Mouse (Mus musculus) adrenal gland, postnatal 10 days (tissue): ENCODE data around the gene Clhc1. TPM values are rescaled to one million over a fixed set of nuclear protein-coding genes. Genes with fewer than 3 reads are reported as not detected.

ENCODE experiments used
- DNase-seq: peaks from one replicate; pipeline ENCODE4 v3.0.0; 2021; ENCODE audit warnings: mixed read lengths
- total RNA-seq, 2 experiments: library from RNA; stranded (reverse); gene quantifications; 2 replicates each; pipeline ENCODE4 v1.2.3; 2021

Clhc1 gene
- total RNA-seq, 2 experiments from 2014 or later, result 0.42 TPM; not detected in 1

DNA sequence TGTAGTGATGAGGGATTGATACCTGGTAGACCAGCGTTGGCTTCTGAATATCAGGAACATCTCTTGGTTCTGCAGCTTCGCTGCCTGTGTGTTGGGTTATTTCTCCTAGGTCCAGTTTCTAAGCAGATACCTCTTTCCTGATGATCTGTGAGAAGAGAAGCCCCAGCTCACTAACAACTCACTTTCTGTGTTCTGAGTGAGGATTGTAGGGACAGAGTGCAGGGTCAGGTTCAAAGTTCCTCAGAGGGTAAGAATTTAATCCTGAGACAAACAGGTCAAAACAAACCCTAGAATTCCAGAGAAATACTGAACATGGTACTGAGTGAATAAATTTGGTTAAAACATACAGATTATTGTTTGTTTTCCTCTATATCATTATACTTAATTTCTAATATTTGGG lies 15.7 kb downstream of the Clhc1 start:
- DNase-seq, result no peak

GRCm38 (mm10) chr11:29571536-29571935 lies 23.8 kb downstream of the Clhc1 start:
- no peak for DNase-seq

GRCm38 (mm10) chr11:29572656-29573055 lies 24.9 kb downstream of the Clhc1 start:
- DNase-seq, result no peak

- DNase-seq, result peak; percentile 12
These were observed 31.9 kb downstream of the Clhc1 start for GRCm38 (mm10) chr11:29579610-29580009.

GRCm38 (mm10) chr11:29595217-29595616 lies 47.5 kb downstream of the Clhc1 start:
- DNase-seq, result no peak

GRCm38 (mm10) chr11:29597159-29597558 lies 49.4 kb downstream of the Clhc1 start:
- DNase-seq, result no peak

- DNase-seq, result no peak
These were observed 51.2 kb downstream of the Clhc1 start for GRCm38 (mm10) chr11:29599000-29599399.

DNA sequence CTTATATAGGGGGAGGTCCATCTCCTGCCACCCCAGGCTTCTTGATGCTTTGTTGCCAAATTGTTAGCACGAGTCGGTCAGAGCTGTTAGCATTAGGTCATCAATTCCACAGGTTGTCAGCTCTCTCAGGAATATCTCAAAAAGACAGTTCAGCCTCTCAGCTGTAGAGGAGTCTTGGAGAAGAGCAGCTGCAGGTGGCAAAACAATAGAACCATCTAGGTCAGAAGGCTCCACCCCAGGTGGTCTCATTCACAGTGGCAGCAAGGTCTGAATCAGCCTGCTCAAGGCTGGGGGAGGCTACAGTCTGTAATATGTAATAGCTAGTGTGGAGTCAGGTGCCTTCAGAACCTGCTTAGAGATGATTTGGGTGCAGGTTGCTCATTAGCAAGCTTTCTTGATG lies 55.8 kb downstream of the Clhc1 start:
- no peak for DNase-seq

GRCm38 (mm10) chr11:29607465-29607990 lies 59.8 kb downstream of the Clhc1 start:
- no peak for DNase-seq

GRCm38 (mm10) chr11:29609756-29610468 lies 62.2 kb downstream of the Clhc1 start:
- no peak for DNase-seq

- DNase-seq, result no peak
These were observed 64.3 kb downstream of the Clhc1 start for GRCm38 (mm10) chr11:29612007-29612406.

- no peak for DNase-seq
These were observed 65.5 kb downstream of the Clhc1 start for GRCm38 (mm10) chr11:29613185-29613735.

GRCm38 (mm10) chr11:29614217-29614924 lies 66.6 kb downstream of the Clhc1 start:
- no peak for DNase-seq

DNA sequence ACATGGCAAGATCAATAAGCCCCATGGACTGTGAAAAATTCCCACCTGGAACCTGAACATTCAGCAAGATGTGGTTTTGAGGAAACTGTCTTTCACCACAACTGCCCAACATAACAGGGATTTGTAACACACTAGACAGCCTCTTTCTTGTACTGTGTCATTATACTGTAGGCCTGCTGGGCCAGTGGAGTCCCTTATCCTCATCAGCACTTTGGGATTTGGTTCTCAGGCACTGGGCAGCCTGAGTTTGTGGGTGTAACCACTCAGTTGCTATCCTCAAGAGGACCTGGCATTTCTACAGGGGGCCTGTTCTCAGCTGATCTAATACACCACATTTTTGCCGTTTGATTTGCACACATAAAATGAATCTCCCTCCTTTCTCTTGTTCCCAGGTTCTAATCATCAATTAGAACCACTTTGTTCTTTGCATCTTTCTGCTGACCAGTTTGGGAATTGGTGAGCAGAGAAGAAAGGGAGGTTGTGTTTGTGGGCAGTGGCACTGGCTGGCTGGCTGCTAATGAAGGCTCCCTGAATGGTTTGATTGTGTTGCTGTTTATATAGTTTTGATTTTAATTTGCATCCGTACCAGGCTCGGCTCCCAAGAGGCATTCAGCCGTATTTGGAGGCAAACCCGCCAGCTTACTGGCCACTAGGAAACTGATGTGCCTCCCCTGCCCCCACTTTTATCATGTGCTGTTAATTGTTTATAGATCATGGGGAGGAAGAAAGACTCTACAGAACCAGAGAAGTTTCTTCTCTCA lies 74.5 kb downstream of the Clhc1 start:
- DNase-seq, result no peak

- DNase-seq, result no peak
These were observed 75.6 kb downstream of the Clhc1 start for GRCm38 (mm10) chr11:29623327-29623726.

- DNase-seq, result no peak
These were observed 78.8 kb downstream of the Clhc1 start for GRCm38 (mm10) chr11:29626541-29626940.

GRCm38 (mm10) chr11:29627706-29628105 lies 80.0 kb downstream of the Clhc1 start:
- no peak for DNase-seq

Other genes with a start within 250 kb of the Clhc1 start
- 10 to 100 TPM; 18.9 to 26.0 TPM for gene Ccdc88a, start 174.3 kb upstream of the Clhc1 start, total RNA-seq
- gene Prorsd1, start 32.9 kb upstream of the Clhc1 start, total RNA-seq, result 10 to 100 TPM; 18.5 to 21.3 TPM
- 10 to 100 TPM; 56.5 to 67.2 TPM for gene Mtif2, start 21.5 kb upstream of the Clhc1 start, total RNA-seq
- 1,000 to 10,000 TPM in 1 of 2 experiments, 100 to 1,000 TPM in 1; 964 to 1,017 TPM for gene Rps27a, start 159 bp downstream of the Clhc1 start, total RNA-seq
- 100 to 1,000 TPM; 297 to 308 TPM for gene Rtn4, start 145.0 kb downstream of the Clhc1 start, total RNA-seq